Mouse (Mus musculus) G1E (cell line): ENCODE data around the gene Shb.

Experiments
- CTCF ChIP-seq: IDR thresholded peaks from 2 replicates; pipeline ENCODE4 v1.5.1; 2012; ENCODE audit warnings: low read depth, low read length, inconsistent platforms, mixed read lengths
- POLR2AphosphoS5 ChIP-seq: IDR thresholded peaks from 2 replicates; pipeline ENCODE4 v1.6.1; 2012; ENCODE audit warnings: low read depth, low read length, inconsistent platforms; ENCODE audit not compliant: insufficient replicate concordance

GRCm38 (mm10) chr4:45526175-45526574 lies 6.1 kb downstream of the Shb start:
- TF ChIP-seq CTCF (no peak), POLR2AphosphoS5 (no peak)
